Mouse (Mus musculus): Measurements from ENCODE around the gene Zbtb16. TPM values are rescaled to one million over a fixed set of nuclear protein-coding genes. Genes with fewer than 3 reads are reported as not detected.

Gene Zbtb16
- polyA plus RNA-seq, 1 experiment from 2014 or later, result 0.57 TPM

GRCm38 (mm10) chr9:48782284-48783060, 53.5 kb downstream of the Zbtb16 start:
- Histone ChIP-seq H3K9me3 (replicated peaks; ENCODE audit: control insufficient read depth, low read length) (no peaks in the 10 kb centered on the region), H3K27me3 (ENCODE audit: control insufficient read depth, insufficient read depth, low read length) (no peaks in the 10 kb centered on the region), H3K27ac (ENCODE audit: low read depth, low read length) (no peak overlapping the region), H3K4me2 (no peak overlapping the region), H3K4me3 (ENCODE audit: low read depth, low read length) (no peak overlapping the region), H3K36me3 (ENCODE audit: control insufficient read depth, insufficient read depth, low read length) (no peaks in the 10 kb centered on the region), H3K9ac (ENCODE audit: low read depth, low read length) (no peak overlapping the region), H3K4me1 (ENCODE audit: control insufficient read depth, insufficient read depth, low read length) (peaks cover 12% of the 10 kb centered on the region)
- 33% methylated on average over 15 of the region's 15 CpGs for WGBS (ENCODE audit: insufficient replicate concordance)
- no peak for ATAC-seq (replicated peaks; ENCODE audit: insufficient number of reproducible peaks, low FRiP score, low TSS enrichment)

GRCm38 (mm10) chr9:48776268-48776667, 59.8 kb downstream of the Zbtb16 start:
- Histone ChIP-seq H3K4me2 (no peak overlapping the region), H3K4me1 (ENCODE audit: control insufficient read depth, insufficient read depth, low read length) (no peaks in the 10 kb centered on the region), H3K36me3 (ENCODE audit: control insufficient read depth, insufficient read depth, low read length) (no peaks in the 10 kb centered on the region), H3K27ac (ENCODE audit: low read depth, low read length) (no peak overlapping the region), H3K4me3 (ENCODE audit: low read depth, low read length) (no peak overlapping the region), H3K27me3 (ENCODE audit: control insufficient read depth, insufficient read depth, low read length) (no peaks in the 10 kb centered on the region), H3K9me3 (replicated peaks; ENCODE audit: control insufficient read depth, low read length) (no peaks in the 10 kb centered on the region), H3K9ac (ENCODE audit: low read depth, low read length) (no peak overlapping the region)
- ATAC-seq (replicated peaks; ENCODE audit: insufficient number of reproducible peaks, low FRiP score, low TSS enrichment), result no peak
- WGBS (ENCODE audit: insufficient replicate concordance), result 88% methylated on average over 7 of the region's 7 CpGs

- no peak for ATAC-seq (replicated peaks; ENCODE audit: insufficient number of reproducible peaks, low FRiP score, low TSS enrichment)
- Histone ChIP-seq H3K9me3 (replicated peaks; ENCODE audit: control insufficient read depth, low read length) (no peaks in the 10 kb centered on the region), H3K4me2 (no peak overlapping the region), H3K36me3 (ENCODE audit: control insufficient read depth, insufficient read depth, low read length) (no peaks in the 10 kb centered on the region), H3K4me3 (ENCODE audit: low read depth, low read length) (no peak overlapping the region), H3K9ac (ENCODE audit: low read depth, low read length) (no peak overlapping the region), H3K27me3 (ENCODE audit: control insufficient read depth, insufficient read depth, low read length) (no peaks in the 10 kb centered on the region), H3K27ac (ENCODE audit: low read depth, low read length) (no peak overlapping the region), H3K4me1 (ENCODE audit: control insufficient read depth, insufficient read depth, low read length) (no peaks in the 10 kb centered on the region)
- 60% methylated on average over 2 of the region's 2 CpGs for WGBS (ENCODE audit: insufficient replicate concordance)
These were observed 60.5 kb downstream of the Zbtb16 start for GRCm38 (mm10) chr9:48775561-48775960.

GRCm38 (mm10) chr9:48773710-48774109, 62.3 kb downstream of the Zbtb16 start:
- no peak for ATAC-seq (replicated peaks; ENCODE audit: insufficient number of reproducible peaks, low FRiP score, low TSS enrichment)
- no peak overlapping the region for H3K9ac ChIP-seq (ENCODE audit: low read depth, low read length)
- no peak overlapping the region for H3K4me3 ChIP-seq (ENCODE audit: low read depth, low read length)
- no peaks in the 10 kb centered on the region for H3K27me3 ChIP-seq (ENCODE audit: control insufficient read depth, insufficient read depth, low read length)
- 86% methylated on average over 8 of the region's 8 CpGs for WGBS (ENCODE audit: insufficient replicate concordance)
- H3K36me3 ChIP-seq (ENCODE audit: control insufficient read depth, insufficient read depth, low read length), result no peaks in the 10 kb centered on the region
- no peaks in the 10 kb centered on the region for H3K9me3 ChIP-seq (replicated peaks; ENCODE audit: control insufficient read depth, low read length)
- no peak overlapping the region for H3K4me2 ChIP-seq
- no peak overlapping the region for H3K27ac ChIP-seq (ENCODE audit: low read depth, low read length)
- no peaks in the 10 kb centered on the region for H3K4me1 ChIP-seq (ENCODE audit: control insufficient read depth, insufficient read depth, low read length)

GRCm38 (mm10) chr9:48773130-48773529, 62.9 kb downstream of the Zbtb16 start:
- Histone ChIP-seq H3K9me3 (replicated peaks; ENCODE audit: control insufficient read depth, low read length) (no peaks in the 10 kb centered on the region), H3K4me1 (ENCODE audit: control insufficient read depth, insufficient read depth, low read length) (no peaks in the 10 kb centered on the region), H3K9ac (ENCODE audit: low read depth, low read length) (no peak overlapping the region), H3K36me3 (ENCODE audit: control insufficient read depth, insufficient read depth, low read length) (no peaks in the 10 kb centered on the region), H3K4me3 (ENCODE audit: low read depth, low read length) (no peak overlapping the region), H3K4me2 (no peak overlapping the region), H3K27me3 (ENCODE audit: control insufficient read depth, insufficient read depth, low read length) (no peaks in the 10 kb centered on the region), H3K27ac (ENCODE audit: low read depth, low read length) (no peak overlapping the region)
- no peak for ATAC-seq (replicated peaks; ENCODE audit: insufficient number of reproducible peaks, low FRiP score, low TSS enrichment)
- WGBS (ENCODE audit: insufficient replicate concordance), result 74% methylated on average over 6 of the region's 6 CpGs

- Histone ChIP-seq H3K36me3 (ENCODE audit: control insufficient read depth, insufficient read depth, low read length) (no peaks in the 10 kb centered on the region), H3K9me3 (replicated peaks; ENCODE audit: control insufficient read depth, low read length) (no peaks in the 10 kb centered on the region), H3K27ac (ENCODE audit: low read depth, low read length) (no peak overlapping the region), H3K4me3 (ENCODE audit: low read depth, low read length) (no peak overlapping the region), H3K4me2 (no peak overlapping the region), H3K9ac (ENCODE audit: low read depth, low read length) (no peak overlapping the region), H3K4me1 (ENCODE audit: control insufficient read depth, insufficient read depth, low read length) (no peaks in the 10 kb centered on the region), H3K27me3 (ENCODE audit: control insufficient read depth, insufficient read depth, low read length) (no peaks in the 10 kb centered on the region)
- WGBS (ENCODE audit: insufficient replicate concordance), result 83% methylated on average over 6 of the region's 6 CpGs
- ATAC-seq (replicated peaks; ENCODE audit: insufficient number of reproducible peaks, low FRiP score, low TSS enrichment), result no peak
These were observed 64.5 kb downstream of the Zbtb16 start for GRCm38 (mm10) chr9:48771504-48771903.

- ATAC-seq (replicated peaks; ENCODE audit: insufficient number of reproducible peaks, low FRiP score, low TSS enrichment), result no peak
- Histone ChIP-seq H3K4me1 (ENCODE audit: control insufficient read depth, insufficient read depth, low read length) (no peaks in the 10 kb centered on the region), H3K9me3 (replicated peaks; ENCODE audit: control insufficient read depth, low read length) (no peaks in the 10 kb centered on the region), H3K4me3 (ENCODE audit: low read depth, low read length) (no peak overlapping the region), H3K27me3 (ENCODE audit: control insufficient read depth, insufficient read depth, low read length) (no peaks in the 10 kb centered on the region), H3K4me2 (no peak overlapping the region), H3K36me3 (ENCODE audit: control insufficient read depth, insufficient read depth, low read length) (no peaks in the 10 kb centered on the region), H3K27ac (ENCODE audit: low read depth, low read length) (no peak overlapping the region), H3K9ac (ENCODE audit: low read depth, low read length) (no peak overlapping the region)
- 77% methylated on average over 4 of the region's 4 CpGs for WGBS (ENCODE audit: insufficient replicate concordance)
These were observed 67.1 kb downstream of the Zbtb16 start for GRCm38 (mm10) chr9:48768965-48769364.

GRCm38 (mm10) chr9:48767666-48768432, 68.2 kb downstream of the Zbtb16 start:
- WGBS (ENCODE audit: insufficient replicate concordance), result 84% methylated on average over 20 of the region's 20 CpGs
- Histone ChIP-seq H3K4me3 (ENCODE audit: low read depth, low read length) (no peak overlapping the region), H3K9me3 (replicated peaks; ENCODE audit: control insufficient read depth, low read length) (no peaks in the 10 kb centered on the region), H3K27me3 (ENCODE audit: control insufficient read depth, insufficient read depth, low read length) (no peaks in the 10 kb centered on the region), H3K4me1 (ENCODE audit: control insufficient read depth, insufficient read depth, low read length) (no peaks in the 10 kb centered on the region), H3K27ac (ENCODE audit: low read depth, low read length) (no peak overlapping the region), H3K36me3 (ENCODE audit: control insufficient read depth, insufficient read depth, low read length) (no peaks in the 10 kb centered on the region), H3K4me2 (no peak overlapping the region), H3K9ac (ENCODE audit: low read depth, low read length) (no peak overlapping the region)
- no peak for ATAC-seq (replicated peaks; ENCODE audit: insufficient number of reproducible peaks, low FRiP score, low TSS enrichment)

Data from heart, embryonic 11.5 days (tissue).